Mouse (Mus musculus) G1E (cell line): ENCODE data around the gene Adh6a. TPM values are rescaled to one million over a fixed set of nuclear protein-coding genes. Genes with fewer than 3 reads are reported as not detected.

Experiments
- ATAC-seq: 2 replicates; pipeline ENCODE4 v1.8.0; 2016; ENCODE audit warnings: mild to moderate bottlenecking; ENCODE audit not compliant: insufficient number of reproducible peaks, poor library complexity, low FRiP score, severe bottlenecking; ENCODE audit errors: extremely low read depth
- DNase-seq: peaks from one replicate; pipeline ENCODE4 v3.0.0; 2012; ENCODE audit warnings: low spot score
- H3K27me3 ChIP-seq: 2 replicates; pipeline ENCODE4 v1.6.1; 2012; ENCODE audit warnings: mild to moderate bottlenecking, low read length, inconsistent platforms; ENCODE audit not compliant: insufficient read depth
- H3K36me3 ChIP-seq: replicated peaks from 2 replicates; pipeline ENCODE3; 2012; ENCODE audit warnings: mild to moderate bottlenecking, inconsistent platforms
- H3K4me1 ChIP-seq: 2 replicates; pipeline ENCODE4 v1.6.1; 2012; ENCODE audit warnings: low read depth, low read length, inconsistent platforms, mixed read lengths; ENCODE audit not compliant: insufficient read depth
- H3K4me3 ChIP-seq: 2 replicates; pipeline ENCODE4 v1.5.1; 2012; ENCODE audit warnings: low read depth, mild to moderate bottlenecking, inconsistent platforms, low read length, moderate library complexity, mixed read lengths
- H3K9me3 ChIP-seq: replicated peaks from 2 replicates; pipeline ENCODE4 v1.6.1; 2012; ENCODE audit warnings: inconsistent platforms
- CTCF ChIP-seq: IDR thresholded peaks from 2 replicates; pipeline ENCODE4 v1.5.1; 2012; ENCODE audit warnings: low read depth, low read length, inconsistent platforms, mixed read lengths
- GATA1 ChIP-seq: IDR thresholded peaks from 2 replicates; pipeline ENCODE4 v1.6.1; 2012; ENCODE audit warnings: borderline replicate concordance, low read length, inconsistent platforms, mixed read lengths
- GATA2 ChIP-seq: IDR thresholded peaks from 2 replicates; pipeline ENCODE4 v1.6.1; 2012; ENCODE audit warnings: low read depth, low read length, inconsistent platforms, borderline replicate concordance
- POLR2AphosphoS5 ChIP-seq: IDR thresholded peaks from 2 replicates; pipeline ENCODE4 v1.6.1; 2012; ENCODE audit warnings: low read depth, low read length, inconsistent platforms; ENCODE audit not compliant: insufficient replicate concordance
- TAL1 ChIP-seq: conservative IDR thresholded peaks from 2 replicates; pipeline ENCODE4 v1.6.1; 2012; ENCODE audit warnings: low read depth, low read length, inconsistent platforms, mixed read lengths
- polyA plus RNA-seq: library from polyadenylated mRNA; stranded (reverse); fragments of >175 nt; gene quantifications from 2 replicates; pipeline ENCODE4 v1.2.3, GENCODE M21; 2012
- total RNA-seq, 2 experiments: library from RNA; stranded (forward) in 1 of 2; stranded (reverse) in 1 of 2; fragments of 200-1000 nt in 1 of 2; fragments of >200 nt in 1 of 2; fragmentation: Nextera tagmentation in 1 of 2; gene quantifications; 2 replicates each; pipeline ENCODE4 v1.2.3; 2014 to 2017

Adh6a gene
- total and polyA plus RNA-seq, 3 experiments = 0.22 TPM; not detected in 2

DNA sequence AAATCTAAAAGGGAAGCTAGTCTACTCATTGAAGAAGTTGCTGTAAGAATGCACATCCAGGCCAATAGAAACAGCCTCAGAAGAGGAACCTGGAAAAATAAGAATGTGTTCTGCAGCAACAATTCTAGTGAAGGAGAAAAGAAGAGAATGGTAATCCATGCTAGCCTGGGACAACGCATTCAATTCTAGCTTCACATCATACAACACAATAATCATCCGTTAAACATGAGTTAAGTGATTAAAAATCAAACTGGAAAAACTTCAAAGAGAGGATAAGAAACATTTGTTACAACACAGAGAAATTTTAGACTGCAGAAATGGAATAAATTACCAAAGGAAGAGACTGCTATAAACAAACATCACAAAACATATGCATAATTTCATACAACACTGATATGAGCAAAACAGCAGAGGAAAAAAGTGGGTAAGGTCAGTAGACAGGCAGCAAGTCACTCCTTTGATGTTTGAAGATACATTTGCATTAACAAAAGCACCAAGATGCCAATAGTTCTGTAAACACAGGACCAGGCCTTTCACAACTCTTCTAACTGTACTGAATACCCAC lies 3.9 kb downstream of the Adh6a start:
- no peak overlapping the region for H3K4me3 ChIP-seq
- no peak for TF ChIP-seq GATA1
- TF ChIP-seq TAL1 = no peak
- TF ChIP-seq CTCF = no peak
- no peak for TF ChIP-seq GATA2
- no peak for TF ChIP-seq POLR2AphosphoS5
- H3K36me3 ChIP-seq = no peaks in the 10 kb centered on the region
- no peaks in the 10 kb centered on the region for H3K9me3 ChIP-seq
- ATAC-seq (no peak), DNase-seq (no peak)
- H3K27me3 ChIP-seq = no peaks in the 10 kb centered on the region
- H3K4me1 ChIP-seq = no peaks in the 10 kb centered on the region

GRCm38 (mm10) chr3:138325001-138325400 lies 11.9 kb downstream of the Adh6a start:
- Histone ChIP-seq H3K4me3 (no peak overlapping the region), H3K27me3 (0 out of 2 replicates have a peak, but pooled peaks cover 2% of the 10 kb centered on the region), H3K9me3 (no peaks in the 10 kb centered on the region), H3K36me3 (no peaks in the 10 kb centered on the region), H3K4me1 (no peaks in the 10 kb centered on the region)
- no peak for ATAC-seq
- no peak for DNase-seq
- TF ChIP-seq CTCF (no peak), GATA2 (no peak), GATA1 (no peak), TAL1 (no peak), POLR2AphosphoS5 (no peak)

GRCm38 (mm10) chr3:138325466-138325865 lies 12.4 kb downstream of the Adh6a start:
- TF ChIP-seq TAL1 (no peak), GATA1 (no peak), GATA2 (no peak), POLR2AphosphoS5 (no peak)

DNA sequence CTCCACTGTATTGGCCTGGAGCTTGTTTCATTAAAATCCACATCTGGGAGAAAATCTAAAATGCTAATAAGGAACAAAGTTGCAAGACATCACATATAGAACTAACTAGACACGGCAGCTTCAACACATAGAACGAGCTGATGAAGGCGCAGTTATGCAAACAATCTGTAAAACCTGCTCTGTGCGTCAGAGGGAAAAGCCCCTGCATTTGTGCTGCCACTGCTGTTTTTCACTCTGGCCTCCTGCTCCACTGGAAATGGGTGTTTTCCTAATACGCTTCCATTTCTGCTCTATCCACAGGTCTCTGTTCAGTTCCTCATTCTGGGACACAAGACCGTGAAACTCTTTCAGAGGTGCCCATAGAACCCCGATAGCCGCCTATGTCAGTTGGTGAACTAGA lies 20.8 kb downstream of the Adh6a start:
- Histone ChIP-seq H3K4me1 (no peaks in the 10 kb centered on the region), H3K36me3 (no peaks in the 10 kb centered on the region), H3K27me3 (no peaks in the 10 kb centered on the region; the same call in 1 of the 2 replicates), H3K9me3 (no peaks in the 10 kb centered on the region), H3K4me3 (no peak overlapping the region)
- TF ChIP-seq TAL1 (no peak), GATA1 (no peak)
- DNase-seq (no peak), ATAC-seq (no peak)

More at GRCm38 (mm10) chr3:138325466-138325865, 12.4 kb downstream of the Adh6a start:
- DNase-seq = no peak
- Histone ChIP-seq H3K27me3 (0 out of 2 replicates have a peak, but pooled peaks cover 2% of the 10 kb centered on the region), H3K9me3 (no peaks in the 10 kb centered on the region), H3K4me3 (no peak overlapping the region), H3K4me1 (no peaks in the 10 kb centered on the region), H3K36me3 (no peaks in the 10 kb centered on the region)
- no peak for ATAC-seq

GRCm38 (mm10) chr3:138334320-138334719 lies 21.2 kb downstream of the Adh6a start:
- no peaks in the 10 kb centered on the region for H3K9me3 ChIP-seq
- H3K27me3 ChIP-seq = no peaks in the 10 kb centered on the region; the same call in 1 of the 2 replicates
- no peak for ATAC-seq
- DNase-seq = no peak
- no peaks in the 10 kb centered on the region for H3K36me3 ChIP-seq
- H3K4me1 ChIP-seq = no peaks in the 10 kb centered on the region
- no peak for TF ChIP-seq POLR2AphosphoS5
- TF ChIP-seq GATA1 = no peak
- no peak for TF ChIP-seq GATA2
- no peak for TF ChIP-seq TAL1
- TF ChIP-seq CTCF = no peak
- no peak overlapping the region for H3K4me3 ChIP-seq

GRCm38 (mm10) chr3:138335566-138335965 lies 22.5 kb downstream of the Adh6a start:
- ATAC-seq (no peak), DNase-seq (no peak)
- H3K4me1 ChIP-seq = no peaks in the 10 kb centered on the region
- TF ChIP-seq POLR2AphosphoS5 = no peak
- no peak for TF ChIP-seq GATA2
- TF ChIP-seq CTCF = no peak
- TF ChIP-seq GATA1 = no peak
- TF ChIP-seq TAL1 = no peak
- no peaks in the 10 kb centered on the region for H3K9me3 ChIP-seq
- no peaks in the 10 kb centered on the region for H3K36me3 ChIP-seq
- no peaks in the 10 kb centered on the region; the same call in 1 of the 2 replicates for H3K27me3 ChIP-seq
- H3K4me3 ChIP-seq = no peak overlapping the region

DNA sequence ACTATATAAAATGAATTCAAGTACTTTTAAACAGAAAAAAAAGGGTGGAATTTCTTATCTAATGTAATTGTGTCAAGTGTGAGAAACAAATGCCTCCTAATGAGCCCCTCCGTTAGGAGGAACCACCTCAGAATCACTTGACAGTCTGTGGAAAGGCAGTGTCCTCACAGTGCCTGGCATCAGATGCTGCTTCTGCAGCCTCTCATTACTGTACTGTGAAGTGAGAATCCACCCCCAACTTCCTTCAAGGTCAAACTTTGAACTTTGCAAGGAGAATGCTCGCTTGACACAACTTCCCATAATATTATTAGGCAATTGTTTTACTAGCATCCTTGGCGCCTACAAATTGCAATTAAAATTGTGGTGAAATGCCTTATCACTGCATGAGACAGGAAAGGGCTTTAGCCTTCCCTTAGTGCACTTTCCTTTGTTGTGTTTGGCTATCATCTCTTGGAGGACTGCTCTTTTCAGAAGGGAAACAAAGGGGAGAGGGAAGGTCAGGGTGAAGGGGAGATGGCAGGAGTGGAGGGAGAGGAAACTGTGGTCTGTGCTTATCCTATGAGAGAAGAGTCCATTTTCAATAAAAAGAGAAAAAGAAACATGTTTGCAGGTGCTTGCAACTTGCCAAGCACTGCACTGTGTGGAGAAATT lies 23.1 kb downstream of the Adh6a start:
- H3K4me3 ChIP-seq = no peak overlapping the region
- H3K36me3 ChIP-seq = no peaks in the 10 kb centered on the region
- no peaks in the 10 kb centered on the region; the same call in 1 of the 2 replicates for H3K27me3 ChIP-seq
- DNase-seq (no peak), ATAC-seq (no peak)
- TF ChIP-seq CTCF = no peak
- TF ChIP-seq GATA2 = no peak
- no peak for TF ChIP-seq POLR2AphosphoS5
- TF ChIP-seq TAL1 = no peak
- no peak for TF ChIP-seq GATA1
- no peaks in the 10 kb centered on the region for H3K9me3 ChIP-seq
- no peaks in the 10 kb centered on the region for H3K4me1 ChIP-seq
